Mouse (Mus musculus): ENCODE results near the gene Atp8a2. TPM values are rescaled to one million over a fixed set of nuclear protein-coding genes. Genes with fewer than 3 reads are reported as not detected.

Atp8a2 gene
- total and polyA plus RNA-seq, 3 experiments = 0.15 to 1.2 (median 0.76) TPM

- no peak for DNase-seq
Observed at GRCm38 (mm10) chr14:59708009-59708408, 489.0 kb downstream of the Atp8a2 start.

- no peak for DNase-seq
Observed at GRCm38 (mm10) chr14:59705326-59706058, 491.5 kb downstream of the Atp8a2 start.

- no peak for DNase-seq
Observed at GRCm38 (mm10) chr14:59701492-59701891, 495.5 kb downstream of the Atp8a2 start.

- DNase-seq = no peak
Observed at GRCm38 (mm10) chr14:59695160-59695559, 501.8 kb downstream of the Atp8a2 start.

GRCm38 (mm10) chr14:59692164-59692563 is 504.8 kb downstream of the Atp8a2 start:
- DNase-seq = no peak

GRCm38 (mm10) chr14:59691402-59691801 is 505.6 kb downstream of the Atp8a2 start:
- DNase-seq = peak; percentile 5

GRCm38 (mm10) chr14:59690954-59691353 is 506.0 kb downstream of the Atp8a2 start:
- DNase-seq = no peak

- DNase-seq = no peak
Observed at GRCm38 (mm10) chr14:59689596-59689995, 507.4 kb downstream of the Atp8a2 start.

- no peak for DNase-seq
Observed at GRCm38 (mm10) chr14:59686229-59686628, 510.8 kb downstream of the Atp8a2 start.

DNA sequence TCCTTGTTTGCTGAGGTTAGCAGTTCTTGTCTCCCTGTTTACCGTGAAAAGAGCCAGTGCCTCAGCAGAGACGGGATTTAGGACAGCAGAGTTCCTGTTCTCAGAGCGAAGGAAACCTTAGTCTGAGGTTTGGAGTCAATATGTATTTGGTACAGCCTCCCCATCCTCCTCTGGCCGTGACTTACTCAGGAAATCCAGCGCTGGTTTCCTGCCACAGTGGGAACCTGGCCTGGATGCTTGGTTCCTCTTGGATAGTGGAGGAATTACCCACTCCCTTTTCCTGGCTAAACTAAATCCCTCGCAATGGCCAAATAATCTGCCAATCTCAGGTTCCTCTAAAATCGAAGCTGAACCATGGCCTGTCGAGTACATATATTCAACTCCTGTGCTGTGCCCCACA is 511.6 kb downstream of the Atp8a2 start:
- no peak for DNase-seq

GRCm38 (mm10) chr14:59681906-59682305 is 515.1 kb downstream of the Atp8a2 start:
- no peak for DNase-seq

DNA sequence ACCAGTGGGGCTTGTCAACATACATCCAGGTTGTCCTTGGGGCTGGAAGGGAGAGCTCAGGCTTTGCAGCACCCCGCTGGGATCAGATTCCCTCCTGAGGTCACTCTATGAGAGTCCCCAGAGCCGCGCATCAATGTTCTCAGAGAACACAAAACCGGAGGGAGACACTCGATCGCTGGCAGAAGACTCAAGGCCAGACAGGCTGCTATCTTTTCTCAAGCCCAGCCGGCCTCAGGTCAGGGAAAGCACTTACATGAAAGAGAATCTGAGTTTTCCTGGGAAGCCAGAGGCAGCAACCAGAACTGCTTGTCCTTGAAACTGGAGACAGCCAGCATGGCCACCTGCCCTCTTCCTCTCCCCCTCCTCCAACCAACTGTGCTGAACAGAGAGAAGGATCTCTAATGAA is 519.4 kb downstream of the Atp8a2 start:
- peak; percentile 54 for DNase-seq

DNA sequence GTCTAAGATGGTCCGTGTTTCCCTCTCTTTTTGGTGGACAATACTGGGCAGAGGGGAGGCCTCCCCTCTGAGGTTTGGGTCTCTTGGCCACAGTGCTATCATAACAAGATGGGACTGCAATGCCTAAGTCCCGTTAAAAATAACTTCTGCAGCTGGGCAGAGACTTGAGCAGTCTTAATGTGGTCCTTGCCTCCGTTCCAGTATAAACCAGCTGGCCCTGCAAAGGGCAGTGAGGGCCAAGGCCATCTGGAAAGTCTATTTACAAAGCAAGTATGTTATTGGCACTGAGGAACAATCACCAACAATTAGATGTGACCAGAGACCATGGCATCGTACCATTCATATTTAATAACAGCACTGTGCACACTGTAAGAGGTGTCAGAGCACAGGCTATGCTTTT is 521.6 kb downstream of the Atp8a2 start:
- peak; percentile 5 for DNase-seq

DNA sequence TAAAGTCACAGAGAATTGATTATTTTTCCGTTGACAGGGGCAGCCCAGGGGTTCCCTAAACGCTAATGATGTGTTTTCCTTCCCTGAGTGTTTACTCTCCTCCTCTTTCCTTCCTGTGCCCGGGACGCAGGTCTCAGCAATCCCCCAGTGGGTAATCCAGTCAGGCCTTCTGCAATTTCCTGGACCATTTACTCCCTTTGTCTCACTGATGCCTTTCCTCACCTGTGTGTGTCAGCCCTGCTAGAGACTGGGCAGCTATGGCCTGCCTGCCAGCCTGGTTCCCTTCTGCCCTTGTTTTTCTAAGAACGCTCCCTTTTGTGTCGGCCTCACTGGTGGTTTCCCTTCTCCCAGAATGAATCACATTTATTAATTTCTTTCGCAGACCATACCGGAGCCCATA is 522.4 kb downstream of the Atp8a2 start:
- no peak for DNase-seq

DNA sequence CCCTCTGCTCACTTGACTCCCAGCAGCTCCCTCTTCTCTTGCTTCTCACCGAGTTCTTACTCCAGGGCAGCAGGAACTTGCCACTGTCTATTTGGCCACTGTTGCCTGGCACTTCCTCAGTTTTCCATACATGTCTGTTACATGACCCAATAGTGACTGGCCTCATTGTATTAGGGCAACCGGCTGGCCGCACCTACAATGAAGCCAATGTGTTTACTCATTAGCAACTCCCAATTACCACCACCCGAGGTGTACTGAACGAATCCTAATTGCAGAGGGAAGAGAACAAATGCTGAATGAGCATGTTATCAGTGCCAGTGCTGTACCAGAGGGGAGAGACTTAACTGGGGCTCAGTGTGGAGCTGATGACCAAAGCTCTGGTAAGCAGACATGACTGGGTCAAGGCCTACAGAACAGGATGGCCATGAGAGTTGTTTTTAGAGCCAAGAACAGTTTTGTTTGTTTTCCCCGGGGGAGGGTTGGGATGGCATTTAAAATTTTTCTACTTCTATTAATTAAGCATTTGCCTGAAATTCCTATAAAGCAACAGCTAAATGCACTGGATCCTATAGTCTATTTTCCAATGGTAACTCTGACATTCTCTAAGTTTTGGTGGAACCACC is 524.0 kb downstream of the Atp8a2 start:
- peak; percentile 60 for DNase-seq

DNA sequence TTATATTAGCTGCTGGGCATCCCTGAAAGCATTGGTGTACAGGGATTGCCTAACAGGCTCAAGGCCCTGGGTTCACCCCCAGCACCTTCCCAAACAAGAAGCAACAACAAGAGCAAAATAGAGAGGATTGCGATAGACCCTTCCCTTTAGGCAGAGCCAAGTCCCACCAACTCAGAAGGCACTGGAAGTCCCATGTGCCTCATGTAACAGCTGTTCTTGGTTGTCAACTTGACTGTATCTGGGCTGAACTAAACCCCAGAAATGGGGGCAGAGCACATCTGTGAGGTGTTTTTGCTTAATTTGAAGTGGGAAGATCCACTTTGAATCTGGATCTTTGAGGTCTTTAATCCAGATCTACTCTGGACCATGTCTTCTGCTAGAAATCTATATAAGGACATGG is 539.9 kb downstream of the Atp8a2 start:
- no peak for DNase-seq

DNA sequence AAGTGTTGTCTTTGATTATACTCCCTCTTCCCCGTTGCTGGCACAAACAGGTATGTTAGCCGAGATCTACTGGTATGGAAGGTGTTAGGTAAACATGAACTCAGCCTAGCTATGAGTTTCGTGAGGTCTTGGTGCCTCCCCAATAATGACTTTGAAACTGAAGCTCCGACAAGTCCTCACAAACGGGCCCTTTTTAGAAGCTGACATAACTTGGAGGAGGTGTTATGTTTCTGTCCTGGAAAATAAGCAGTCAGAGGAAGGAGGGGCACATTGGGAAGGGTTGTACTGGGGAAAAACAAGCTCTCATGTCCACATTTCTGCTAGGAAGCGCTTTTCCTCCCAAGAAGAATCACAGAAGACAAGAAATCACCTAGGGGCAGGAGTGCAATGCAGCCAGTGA is 540.4 kb downstream of the Atp8a2 start:
- DNase-seq = no peak

- no peak for DNase-seq
Observed at GRCm38 (mm10) chr14:59649337-59649736, 547.6 kb downstream of the Atp8a2 start.

- DNase-seq = peak; percentile 28
Observed at GRCm38 (mm10) chr14:59648611-59649010, 548.4 kb downstream of the Atp8a2 start.

- peak; percentile 53 for DNase-seq
Observed at GRCm38 (mm10) chr14:59646826-59647697, 549.9 kb downstream of the Atp8a2 start.

- DNase-seq = no peak
Observed at GRCm38 (mm10) chr14:59644896-59645295, 552.1 kb downstream of the Atp8a2 start.

DNA sequence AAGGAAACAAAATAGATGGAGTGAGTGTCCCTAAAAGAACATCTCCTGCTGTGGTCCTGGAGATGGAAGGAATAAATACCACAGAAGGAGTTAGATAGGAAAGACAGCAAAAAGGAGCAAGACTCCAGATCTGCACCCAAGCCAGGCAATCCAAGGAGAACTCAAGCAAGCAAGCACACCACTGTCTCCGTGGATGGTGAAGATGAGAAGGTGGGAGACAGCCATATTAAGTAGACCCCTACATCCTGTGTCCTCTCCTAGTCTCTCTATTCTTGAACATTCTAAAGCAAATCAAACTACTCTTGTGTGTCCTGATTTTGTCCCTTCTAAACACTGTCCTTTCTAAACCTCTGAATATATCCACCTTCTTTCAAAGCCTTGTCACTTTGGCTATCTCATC is 552.8 kb downstream of the Atp8a2 start:
- no peak for DNase-seq

- no peak for DNase-seq
Observed at GRCm38 (mm10) chr14:59643582-59643981, 553.4 kb downstream of the Atp8a2 start.

All from adrenal gland, adult 2 months (tissue).